Mouse (Mus musculus) layer of hippocampus, adult 2 months (tissue): ENCODE measurements around the gene Dgkb. TPM values are rescaled to one million over a fixed set of nuclear protein-coding genes. Genes with fewer than 3 reads are reported as not detected.

Experiments used
- DNase-seq, 2 experiments: peaks; one replicate each; pipeline ENCODE4 v3.0.0; 2022; ENCODE audit warnings: low spot score in 2 of 2
- H3K27ac ChIP-seq: fragments of 200-600 bp; 2 replicates; pipeline ENCODE4 v1.8.1; 2022
- H3K4me3 ChIP-seq: fragments of 200-600 bp; 2 replicates; pipeline ENCODE4 v1.8.1; 2022; ENCODE audit warnings: mild to moderate bottlenecking
- CTCF ChIP-seq: fragments of 200-600 bp; conservative IDR thresholded peaks from 2 replicates; pipeline ENCODE4 v1.8.1; 2022; ENCODE audit warnings: antibody characterized with exemption, mild to moderate bottlenecking, moderate library complexity
- long read RNA-seq, 2 experiments: library from polyadenylated mRNA; stranded (forward); transcript quantifications; one replicate each; pipeline ENCODE4 v2.0.0; 2021; ENCODE audit warnings: borderline mapping rate in 2 of 2
- total RNA-seq, 2 experiments: library from RNA; stranded (reverse); gene quantifications; 2 replicates each; pipeline ENCODE4 v1.2.3; 2021

Gene Dgkb
- 100 to 1,000 TPM; 153 to 160 TPM for total RNA-seq
- long read RNA-seq, experiment 1, full-length matches to known transcripts: 26 of 72 reads
- long read RNA-seq, experiment 1, partial matches to known transcripts: 21 of 72 reads
- long read RNA-seq, experiment 1, other reads (novel, unspliced or antisense): 25 of 72 reads
- long read RNA-seq, experiment 2, full-length matches to known transcripts: 31 of 103 reads
- long read RNA-seq, experiment 2, partial matches to known transcripts: 49 of 103 reads
- long read RNA-seq, experiment 2, other reads (novel, unspliced or antisense): 23 of 103 reads

DNA sequence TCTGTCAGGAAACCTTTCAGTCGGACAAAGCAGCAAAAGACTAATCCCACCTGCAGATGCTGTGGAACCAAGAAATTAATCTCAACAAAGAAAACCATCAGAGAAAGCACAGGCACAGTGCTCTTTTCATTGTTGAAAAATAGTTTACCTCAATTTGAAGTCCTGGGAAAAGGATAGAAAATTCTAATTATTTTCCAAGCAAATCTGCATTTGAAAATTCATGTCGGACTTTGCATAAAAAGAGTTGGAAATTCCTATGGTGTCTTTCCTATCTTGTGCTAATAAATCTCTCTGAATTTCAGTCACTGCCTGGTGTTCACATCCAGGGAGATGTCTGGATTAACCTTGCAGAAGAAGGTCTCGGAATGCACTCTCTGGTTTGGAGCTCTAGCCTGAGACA lies at the start of gene Dgkb:
TSS of gene Dgkb (plus strand) at position 301 of the 400 bp plus-strand sequence.
- Histone ChIP-seq H3K4me3 (no peak within 1 kb of the TSS), H3K27ac (no peak within 1 kb of the TSS)
- TF ChIP-seq CTCF: no peak
- no peak for DNase-seq

- no peak for TF ChIP-seq CTCF
- DNase-seq: peak; percentile 42 to 72
- Histone ChIP-seq H3K27ac (peak overlapping the region; percentile 29; the same call in 1 of the 2 replicates), H3K4me3 (no peak overlapping the region)
Measured at GRCm38 (mm10) chr12:37769844-37770243, 47.7 kb upstream of the Dgkb start.

DNA sequence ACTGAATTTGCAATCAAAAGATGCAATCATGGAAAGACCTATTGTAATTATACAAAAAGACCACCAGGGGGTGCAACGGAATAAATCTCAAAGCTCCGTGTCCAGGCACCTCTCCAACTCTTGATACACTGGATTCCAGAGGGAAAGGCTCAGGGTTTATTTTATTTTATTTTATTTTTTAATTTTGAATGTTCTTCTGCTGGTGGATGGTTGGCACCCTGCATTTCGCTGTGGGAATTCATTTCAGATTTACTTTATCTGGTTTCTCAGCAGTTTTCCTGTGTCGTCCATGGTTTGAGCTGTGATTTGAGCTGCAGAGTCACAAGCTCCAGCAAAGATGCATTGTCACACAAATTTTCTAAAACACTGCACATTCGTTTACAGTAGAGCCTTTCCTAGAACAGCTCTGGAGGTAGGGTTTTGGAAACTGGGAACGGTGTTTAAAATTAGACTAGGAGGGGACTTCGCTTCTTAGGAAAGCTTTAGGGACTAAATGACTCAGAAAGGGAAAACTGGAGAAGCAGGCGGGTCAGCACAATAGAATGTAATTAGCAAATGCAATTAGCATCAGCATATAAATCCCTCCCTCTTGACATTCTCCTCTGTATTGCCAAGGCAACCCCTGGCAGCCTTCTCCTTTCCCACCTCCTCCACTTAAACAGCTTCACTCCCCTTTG lies 43.7 kb upstream of the Dgkb start:
- Histone ChIP-seq H3K4me3 (peak overlapping the region; percentile 51), H3K27ac (peak overlapping the region; percentile 74)
- peak; percentile 85 for TF ChIP-seq CTCF

GRCm38 (mm10) chr12:37774591-37774990 lies 42.9 kb upstream of the Dgkb start:
- no peak for DNase-seq
- no peak for TF ChIP-seq CTCF

More for the DNA sequence above, 43.7 kb upstream of the Dgkb start:
- DNase-seq: peak; percentile 46 to 62

GRCm38 (mm10) chr12:37796265-37796928 lies 21.1 kb upstream of the Dgkb start:
- no peak for DNase-seq
- no peak for TF ChIP-seq CTCF
- H3K27ac ChIP-seq: no peak overlapping the region
- no peak overlapping the region for H3K4me3 ChIP-seq

More at GRCm38 (mm10) chr12:37774591-37774990, 42.9 kb upstream of the Dgkb start:
- no peak overlapping the region for H3K27ac ChIP-seq
- H3K4me3 ChIP-seq: no peak overlapping the region

DNA sequence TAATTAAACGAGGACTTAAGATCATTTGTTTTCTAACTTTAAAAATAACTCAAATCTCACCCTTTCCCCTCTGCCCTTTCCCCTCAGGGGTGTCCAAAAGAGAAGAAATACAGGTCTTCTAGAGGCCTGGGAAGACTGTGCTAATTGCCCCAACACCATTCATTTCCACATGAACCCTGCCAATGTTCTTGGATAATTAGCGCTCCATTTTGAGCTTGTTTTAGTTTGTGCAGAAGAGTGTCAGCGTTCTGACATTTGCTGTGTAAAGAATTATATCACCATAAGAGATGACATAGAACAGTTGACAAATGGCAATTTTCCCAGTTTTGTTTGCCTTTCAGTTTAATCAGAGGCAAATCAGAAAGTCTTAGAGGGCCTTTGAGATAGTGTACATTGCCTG lies 3.4 kb upstream of the Dgkb start:
- no peak for TF ChIP-seq CTCF
- DNase-seq: peak; percentile 11 to 22
- no peak overlapping the region for H3K4me3 ChIP-seq
- H3K27ac ChIP-seq: peak overlapping the region; percentile 58; the same call in 1 of the 2 replicates

DNA sequence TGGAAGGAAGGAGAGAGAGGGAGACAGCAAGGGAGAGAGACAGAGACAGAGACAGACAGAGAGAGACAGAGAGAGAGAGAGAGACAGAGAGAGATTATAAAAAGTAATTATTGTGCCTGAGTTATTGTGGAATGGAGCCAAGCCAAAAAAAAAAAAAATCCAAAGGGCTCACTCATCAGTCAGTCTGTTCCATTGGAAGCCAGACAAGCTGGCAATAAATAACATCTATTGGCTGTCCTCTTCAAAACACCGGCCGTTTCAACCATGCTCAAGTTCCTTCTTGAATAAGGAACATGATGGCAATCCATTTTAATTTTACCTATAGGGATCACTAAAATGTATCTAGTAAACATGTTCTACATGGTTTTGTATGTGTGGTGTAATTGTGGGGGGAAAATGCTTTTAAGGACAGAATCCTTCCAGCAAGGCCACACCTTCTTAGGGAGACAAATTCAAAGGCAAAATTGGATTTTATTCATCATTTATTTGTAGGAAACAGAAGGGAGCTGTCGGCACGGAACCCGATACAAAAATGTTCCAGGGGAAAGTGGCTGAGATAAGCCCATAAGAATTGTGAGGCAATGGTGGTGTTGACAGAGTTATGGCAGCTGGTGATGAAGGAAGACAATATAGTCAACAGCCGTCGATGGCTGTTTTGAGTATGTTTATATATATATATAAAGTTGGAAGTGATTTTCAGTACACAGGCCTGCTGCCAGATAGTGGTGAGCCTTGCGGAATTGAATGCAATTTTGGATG lies 3.7 kb downstream of the Dgkb start:
- H3K4me3 ChIP-seq: no peak overlapping the region
- DNase-seq: peak; percentile 17 to 27
- H3K27ac ChIP-seq: peak overlapping the region; percentile 58
- TF ChIP-seq CTCF: no peak

DNA sequence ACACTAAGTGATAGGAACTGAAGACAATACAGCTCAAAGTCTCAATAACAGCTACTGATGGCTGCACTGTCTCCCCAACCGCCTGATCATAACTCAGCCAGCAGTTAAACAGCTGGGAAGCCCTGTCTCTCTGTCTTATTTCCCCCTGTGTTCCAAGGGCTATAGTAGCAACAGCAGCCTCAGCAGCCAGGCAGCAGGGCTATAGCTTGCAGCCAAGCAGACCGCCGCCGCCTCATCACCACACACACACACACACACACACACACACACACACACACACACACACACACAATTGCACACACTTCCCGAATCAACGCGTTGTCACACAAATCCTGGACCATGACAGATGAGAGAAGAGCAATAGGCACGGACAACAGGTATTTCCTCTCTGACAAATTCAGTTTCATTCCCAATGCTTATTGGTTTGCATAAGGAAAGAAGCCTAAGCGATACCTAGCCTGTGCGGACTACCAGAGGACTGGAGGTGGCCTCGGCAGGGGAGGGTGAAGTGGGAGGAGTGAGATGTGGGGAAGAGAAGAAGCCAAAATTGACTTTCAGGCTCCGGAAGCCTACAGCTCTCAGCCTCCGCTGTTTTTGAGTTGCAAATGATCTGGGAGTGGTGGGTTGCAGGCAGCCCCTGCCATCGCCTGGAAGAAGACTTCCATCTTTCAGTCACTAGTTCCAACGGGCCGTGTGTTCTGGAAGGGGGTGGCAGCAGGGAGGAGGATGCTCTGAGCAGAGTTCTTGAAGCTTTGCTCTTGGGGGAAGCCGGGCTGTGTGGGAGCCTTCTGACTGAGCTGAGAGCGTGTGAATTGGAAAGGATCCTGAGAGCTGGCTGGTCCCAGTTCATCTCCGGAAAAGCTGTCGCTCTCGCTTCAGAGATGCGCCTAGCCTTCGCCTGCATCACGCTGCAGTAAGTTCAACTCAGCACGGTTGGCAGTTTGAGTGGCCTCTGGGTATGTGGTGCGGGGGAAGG lies 62.8 kb downstream of the Dgkb start:
- DNase-seq: peak; percentile 64 to 77
- Histone ChIP-seq H3K4me3 (peak overlapping the region; percentile 64), H3K27ac (peak overlapping the region; percentile 96)
- TF ChIP-seq CTCF: no peak

DNA sequence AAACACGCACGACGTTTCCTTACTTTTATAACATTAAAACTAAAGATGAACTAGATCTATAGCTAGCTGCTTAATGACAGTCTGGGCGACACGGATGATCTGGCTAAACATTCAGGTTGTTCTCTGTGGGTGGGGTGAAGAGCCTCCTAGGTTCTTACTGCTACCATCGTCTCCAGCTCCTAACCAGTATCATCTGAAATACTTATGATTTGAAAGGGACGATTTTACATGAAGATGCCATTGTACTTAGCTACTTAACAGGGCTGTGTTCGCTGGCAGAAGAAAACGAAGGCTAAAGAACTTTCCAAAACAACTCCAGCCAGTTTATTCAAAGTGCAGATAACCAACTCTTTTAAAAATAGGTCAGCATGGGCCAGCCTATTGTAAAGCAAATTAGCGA lies 63.9 kb downstream of the Dgkb start:
- H3K4me3 ChIP-seq: peak overlapping the region; percentile 64
- H3K27ac ChIP-seq: peak overlapping the region; percentile 96
- no peak for TF ChIP-seq CTCF
- DNase-seq: no peak

DNA sequence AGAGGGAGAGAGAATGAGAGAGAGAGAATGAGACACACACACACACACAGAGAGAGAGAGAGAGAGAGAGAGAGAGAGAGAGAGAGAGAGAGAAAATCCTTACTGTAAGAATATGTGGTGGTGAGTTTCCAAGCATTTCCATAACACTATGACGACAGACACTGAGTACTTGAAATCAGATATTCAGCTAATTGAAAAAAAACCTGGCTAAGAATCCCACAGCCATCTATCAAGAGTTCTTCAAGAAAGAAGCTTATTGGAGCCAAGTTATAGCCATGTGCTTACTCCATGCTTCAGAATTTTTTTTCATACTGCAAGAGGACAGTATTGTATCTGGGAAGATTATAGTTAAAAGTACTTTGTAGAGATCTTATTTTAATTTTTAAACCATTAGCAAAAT lies 65.3 kb downstream of the Dgkb start:
- DNase-seq: no peak
- Histone ChIP-seq H3K27ac (peak overlapping the region; percentile 0; the same call in 1 of the 2 replicates), H3K4me3 (peak overlapping the region; percentile 17; the same call in 1 of the 2 replicates)
- TF ChIP-seq CTCF: no peak

GRCm38 (mm10) chr12:37883781-37884180 lies 66.3 kb downstream of the Dgkb start:
- H3K27ac ChIP-seq: peak overlapping the region; percentile 0; the same call in 1 of the 2 replicates
- no peak for DNase-seq
- H3K4me3 ChIP-seq: no peak overlapping the region; the same call in 1 of the 2 replicates
- TF ChIP-seq CTCF: no peak
